Mouse (Mus musculus): ENCODE results near the gene Rpl18.
A peak's percentile ranks its signal among the peaks of the same experiment; 100 is the strongest.

Gene Rpl18

GRCm38 (mm10) chr7:45700301-45701015 is 14.8 kb upstream of the Rpl18 start:
- DNase-seq (ENCODE audit: inconsistent age in 2 of 2, low spot score in 1 of 2), result peak; percentile 84 to 95

DNA sequence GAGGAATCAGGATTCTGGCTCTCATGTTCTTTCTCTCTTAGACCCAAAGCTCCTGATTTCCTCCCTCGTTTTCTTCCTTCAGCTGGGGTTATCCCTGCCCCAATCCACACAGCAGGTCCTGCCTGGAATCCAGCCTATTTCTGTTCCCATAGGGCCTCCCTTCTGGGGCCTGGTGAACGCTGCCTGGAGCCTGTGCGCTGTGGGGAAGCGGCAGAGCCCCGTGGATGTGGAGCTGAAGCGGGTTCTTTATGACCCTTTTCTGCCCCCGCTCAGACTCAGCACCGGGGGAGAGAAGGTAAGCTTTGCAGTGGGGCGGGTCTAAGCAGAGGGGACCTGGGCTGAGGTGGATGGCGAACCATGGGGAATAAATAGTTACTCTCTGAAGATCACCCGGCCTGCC is 14.2 kb upstream of the Rpl18 start:
- DNase-seq (ENCODE audit: inconsistent age in 2 of 2, low spot score in 1 of 2), result no peak

- DNase-seq (ENCODE audit: inconsistent age in 2 of 2, low spot score in 1 of 2), result peak; percentile 45 to 62
These were observed 13.7 kb upstream of the Rpl18 start for GRCm38 (mm10) chr7:45701607-45702006.

DNA sequence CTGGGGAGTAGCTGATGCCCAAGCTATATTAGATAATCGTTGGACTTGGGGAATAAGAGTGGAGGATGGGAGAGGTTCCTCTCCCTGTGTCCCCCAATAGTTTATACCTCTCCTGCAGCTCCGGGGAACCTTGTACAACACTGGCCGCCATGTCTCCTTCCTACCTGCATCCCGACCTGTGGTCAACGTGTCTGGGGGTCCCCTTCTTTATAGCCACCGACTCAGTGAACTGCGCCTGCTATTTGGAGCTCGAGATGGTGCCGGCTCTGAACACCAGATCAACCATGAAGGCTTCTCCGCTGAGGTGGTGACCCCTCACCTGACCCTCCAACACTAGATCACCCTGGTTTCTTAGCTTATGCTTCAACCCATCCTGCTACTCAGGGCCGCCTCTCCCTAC is 12.9 kb upstream of the Rpl18 start:
- peak in 1 of 2 experiments; percentile 55 for DNase-seq (ENCODE audit: inconsistent age in 2 of 2, low spot score in 1 of 2)

DNA sequence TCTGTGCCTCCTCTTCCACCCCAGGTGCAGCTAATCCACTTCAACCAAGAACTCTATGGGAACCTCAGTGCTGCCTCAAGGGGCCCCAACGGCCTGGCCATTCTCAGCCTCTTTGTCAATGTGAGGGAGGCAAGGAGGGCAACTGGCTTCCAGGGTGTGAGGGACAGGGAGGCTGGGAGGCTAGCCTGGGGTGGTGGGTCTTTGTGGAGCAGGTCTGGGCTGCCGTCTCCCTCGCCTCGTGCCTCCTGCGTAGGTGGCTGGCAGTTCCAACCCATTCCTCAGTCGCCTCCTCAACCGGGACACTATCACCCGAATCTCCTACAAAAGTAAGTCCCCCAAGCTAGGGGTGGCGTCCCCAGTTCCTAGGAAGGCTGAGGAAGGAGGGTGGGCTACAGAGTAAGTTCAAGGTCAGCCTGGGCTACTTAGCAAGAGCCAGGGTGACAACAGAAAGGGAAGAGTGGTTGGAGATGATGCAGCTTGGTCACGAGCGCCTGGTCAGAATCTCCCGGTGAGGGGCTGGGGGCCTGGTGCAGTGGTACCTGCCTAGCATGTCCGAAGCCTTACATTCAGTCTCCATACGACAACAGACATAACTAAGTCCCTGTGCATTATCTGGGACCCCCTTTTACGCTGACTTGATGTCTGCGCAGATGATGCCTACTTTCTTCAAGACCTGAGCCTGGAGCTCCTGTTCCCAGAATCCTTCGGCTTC is 12.3 kb upstream of the Rpl18 start:
- peak; percentile 43 to 64 for DNase-seq (ENCODE audit: inconsistent age in 2 of 2, low spot score in 1 of 2)

- DNase-seq (ENCODE audit: inconsistent age in 2 of 2, low spot score in 1 of 2), result peak in 1 of 2 experiments; percentile 72
These were observed 11.7 kb upstream of the Rpl18 start for GRCm38 (mm10) chr7:45703521-45704033.

DNA sequence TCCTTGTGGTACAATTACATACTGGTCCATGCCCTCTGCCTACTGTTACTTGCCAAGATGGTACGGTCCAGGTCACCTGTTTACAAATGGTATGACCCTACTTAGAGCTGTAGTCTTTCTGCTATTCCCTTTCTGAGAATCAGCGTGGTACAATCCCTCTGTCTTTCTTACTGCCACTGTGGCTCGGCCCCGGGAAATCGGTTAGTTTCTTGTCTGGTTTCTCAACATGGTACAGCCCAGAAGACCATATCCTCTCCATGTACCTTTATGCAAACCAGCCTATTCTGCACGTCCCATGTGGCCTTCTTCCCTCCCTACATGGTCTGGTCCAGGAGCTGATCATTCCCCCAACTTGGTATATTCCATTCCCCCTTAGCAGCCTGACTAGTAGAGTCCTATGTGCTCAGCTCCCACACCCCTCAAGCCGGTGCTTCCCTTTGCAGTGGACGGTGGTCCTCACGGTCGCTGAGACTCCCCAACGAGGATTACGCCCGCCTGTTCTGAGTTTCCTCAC is 11.2 kb upstream of the Rpl18 start:
- peak; percentile 83 to 96 for DNase-seq (ENCODE audit: inconsistent age in 2 of 2, low spot score in 1 of 2)

DNA sequence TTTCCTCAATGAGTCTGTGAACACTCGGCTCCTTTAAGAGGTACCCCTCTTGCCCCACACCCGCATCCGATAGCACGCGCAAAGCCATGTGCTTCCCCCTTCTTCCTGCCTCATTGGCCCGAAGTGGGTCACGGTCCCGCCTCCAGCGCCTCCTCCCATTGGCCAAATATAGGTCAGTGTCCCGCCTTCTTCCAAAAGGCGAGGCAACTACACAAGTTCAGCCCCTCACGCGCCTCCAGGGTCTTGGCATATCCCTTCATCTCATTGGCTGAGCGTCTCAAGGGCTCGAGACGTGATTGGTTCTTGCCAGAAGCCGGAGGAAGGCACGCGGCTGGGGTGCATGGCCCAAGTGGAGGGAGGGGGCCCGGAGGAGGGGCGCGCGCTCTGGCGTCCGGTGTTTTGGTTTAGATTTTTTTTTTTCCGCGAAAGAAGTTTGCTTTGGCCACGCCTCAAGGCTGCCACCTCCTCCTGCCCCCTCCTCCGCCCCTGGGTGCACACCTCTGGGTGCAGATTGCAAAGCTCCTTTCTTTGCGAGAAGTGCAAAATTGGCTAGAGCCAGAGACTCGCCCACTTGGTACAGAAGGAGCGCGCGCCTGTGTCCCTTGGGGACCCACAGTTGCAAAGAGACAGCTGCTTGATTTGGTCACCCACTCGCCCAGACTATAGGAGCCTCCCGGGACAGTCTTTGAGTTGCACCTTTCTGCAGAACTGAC is 10.4 kb upstream of the Rpl18 start, which contains the start of gene Dbp:
Gene Dbp, plus strand, starts transcription at position 359 of the 713 bp plus-strand sequence.
- DNase-seq (ENCODE audit: inconsistent age in 2 of 2, low spot score in 1 of 2), result peak; percentile 100

GRCm38 (mm10) chr7:45705443-45705864 is 9.8 kb upstream of the Rpl18 start:
- DNase-seq (ENCODE audit: inconsistent age in 2 of 2, low spot score in 1 of 2), result no peak

GRCm38 (mm10) chr7:45705873-45706281 is 9.4 kb upstream of the Rpl18 start:
- DNase-seq (ENCODE audit: inconsistent age in 2 of 2, low spot score in 1 of 2), result peak; percentile 95 to 98

DNA sequence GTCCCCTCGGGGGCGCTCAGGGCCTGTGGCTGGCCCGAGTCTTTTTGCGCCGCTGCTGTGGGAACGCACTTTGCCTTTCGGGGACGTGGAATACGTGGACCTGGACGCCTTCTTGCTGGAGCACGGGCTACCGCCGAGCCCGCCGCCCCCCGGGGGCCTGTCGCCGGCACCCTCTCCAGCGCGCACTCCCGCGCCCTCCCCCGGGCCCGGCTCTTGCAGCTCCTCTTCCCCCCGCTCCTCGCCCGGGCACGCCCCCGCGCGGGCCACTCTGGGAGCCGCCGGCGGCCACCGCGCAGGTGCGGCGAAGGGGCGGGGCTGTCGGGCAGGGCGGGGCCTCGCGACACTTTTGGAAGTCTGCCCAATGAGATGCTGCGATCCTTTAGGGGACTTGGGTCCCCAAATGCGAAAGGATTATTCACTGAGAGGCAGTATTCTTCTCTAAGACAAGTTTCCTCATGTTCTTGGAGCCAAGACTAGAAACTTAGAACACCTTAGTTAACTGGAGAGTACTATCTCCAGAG is 8.5 kb upstream of the Rpl18 start:
- DNase-seq (ENCODE audit: inconsistent age in 2 of 2, low spot score in 1 of 2), result peak; percentile 94 to 97

GRCm38 (mm10) chr7:45707375-45707967 is 7.8 kb upstream of the Rpl18 start:
- peak; percentile 99 to 100 for DNase-seq (ENCODE audit: inconsistent age in 2 of 2, low spot score in 1 of 2)

GRCm38 (mm10) chr7:45708221-45708761 is 7.0 kb upstream of the Rpl18 start:
- DNase-seq (ENCODE audit: inconsistent age in 2 of 2, low spot score in 1 of 2), result peak in 1 of 2 experiments; percentile 83

GRCm38 (mm10) chr7:45709036-45709435 is 6.2 kb upstream of the Rpl18 start:
- DNase-seq (ENCODE audit: inconsistent age in 2 of 2, low spot score in 1 of 2), result peak; percentile 47 to 77

GRCm38 (mm10) chr7:45709677-45710355 is 5.4 kb upstream of the Rpl18 start:
- peak; percentile 48 to 82 for DNase-seq (ENCODE audit: inconsistent age in 2 of 2, low spot score in 1 of 2)

DNA sequence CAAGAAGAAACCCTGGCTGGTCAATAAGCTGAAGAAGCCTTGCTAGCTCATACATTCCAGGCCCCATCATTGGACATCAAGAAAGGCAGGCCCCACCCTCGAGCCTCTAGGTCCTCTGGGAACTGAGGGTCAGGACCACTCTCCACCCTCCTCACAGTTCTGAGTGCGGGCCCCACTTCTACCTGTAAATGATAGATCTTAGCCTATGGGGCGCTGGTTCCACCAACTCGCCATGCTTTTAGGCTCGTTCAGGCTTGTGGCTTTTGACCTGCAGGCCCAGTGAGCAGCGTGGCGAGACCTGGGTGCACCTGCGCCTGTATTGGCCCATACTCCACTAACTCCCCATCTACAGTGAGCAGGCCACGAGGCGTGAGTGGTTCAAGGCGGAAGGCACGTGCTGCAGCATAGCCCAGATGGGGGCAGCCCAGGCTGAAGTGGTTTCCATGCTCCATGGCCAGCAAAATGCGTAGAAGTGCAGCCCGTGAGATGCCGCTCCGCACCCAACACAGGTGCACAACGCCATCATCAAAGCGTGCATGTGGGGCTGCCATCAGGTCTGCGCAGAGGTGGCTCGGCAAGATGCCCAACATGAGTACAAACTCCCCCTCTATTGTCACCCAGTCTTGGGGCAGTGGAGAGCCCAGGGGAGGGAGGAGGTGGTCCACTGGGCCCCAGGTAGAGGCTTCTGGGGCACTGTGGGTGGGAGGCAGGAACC is 4.6 kb upstream of the Rpl18 start:
- peak; percentile 67 to 82 for DNase-seq (ENCODE audit: inconsistent age in 2 of 2, low spot score in 1 of 2)

DNA sequence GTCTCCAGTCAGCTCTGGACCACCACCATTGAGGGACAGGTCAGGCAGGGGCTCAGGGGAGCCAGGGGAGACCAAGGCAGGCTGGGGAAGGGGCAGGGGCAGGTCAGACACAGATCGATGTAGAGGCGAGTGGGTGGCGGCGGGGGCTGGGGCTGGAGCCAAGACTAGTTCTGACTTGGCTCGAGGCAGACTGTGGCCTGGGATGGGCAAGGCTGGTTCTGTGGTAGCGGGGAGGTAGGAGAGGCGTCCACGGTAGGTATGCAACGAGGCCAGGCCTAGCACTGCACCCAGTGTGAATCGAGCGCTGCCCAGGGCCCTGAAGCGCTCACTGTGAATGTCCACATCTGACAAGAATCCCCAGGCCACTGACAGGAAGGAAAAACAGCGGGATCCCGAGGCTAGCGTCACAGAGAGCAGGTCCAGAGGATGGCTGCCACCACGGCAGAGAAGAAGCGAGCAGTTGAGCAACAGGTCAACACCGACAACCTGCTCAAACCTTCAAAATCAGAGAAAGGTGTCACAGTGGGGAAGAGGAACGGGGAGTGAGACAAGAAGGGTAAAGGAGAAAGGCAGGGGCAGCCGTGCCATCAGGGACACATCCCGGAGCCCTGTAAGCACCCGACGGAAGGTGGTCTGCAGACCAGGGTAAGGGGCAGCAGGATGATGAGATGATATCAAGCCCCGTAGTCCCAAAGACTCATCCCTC is 3.8 kb upstream of the Rpl18 start:
- peak in 1 of 2 experiments; percentile 64 for DNase-seq (ENCODE audit: inconsistent age in 2 of 2, low spot score in 1 of 2)

- DNase-seq (ENCODE audit: inconsistent age in 2 of 2, low spot score in 1 of 2), result peak; percentile 89 to 95
These were observed 3.1 kb upstream of the Rpl18 start for GRCm38 (mm10) chr7:45712022-45712757.
